Mouse (Mus musculus): Measurements from ENCODE around the gene Tchp. TPM values are rescaled to one million over a fixed set of nuclear protein-coding genes. Genes with fewer than 3 reads are reported as not detected.

Gene Tchp
- total RNA-seq, 2 experiments from 2014 or later = 3.5 to 3.6 TPM

GRCm38 (mm10) chr5:114769786-114770185 is 62.2 kb downstream of the Tchp start:
- intact Hi-C loops (cut with DNase I) = loop anchor here (2.0 kb wide), 1 partner anchor 61 kb away; no protein-coding TSS in a partner anchor
- no peak for DNase-seq (ENCODE audit: low spot score)

- intact Hi-C loops (cut with DNase I) = loop anchor here (2.0 kb wide), 1 partner anchor 63 kb away; no protein-coding TSS in a partner anchor
- no peak for DNase-seq (ENCODE audit: low spot score)
Measured at GRCm38 (mm10) chr5:114771796-114772195, 64.2 kb downstream of the Tchp start.

Small RNA genes lying within 50 kb of the gene (microRNA-seq; reads per million reads assigned to microRNA genes)
- gene Mir7028 = not detected

Other genes with a start within 250 kb of the Tchp start
- gene Fam222a, start 139.7 kb upstream of the Tchp start, total RNA-seq (2021) = 1 to 10 TPM; 2.4 to 4.2 TPM
- gene Trpv4, start 49.3 kb upstream of the Tchp start, total RNA-seq (2021) = 1 to 10 TPM; 5.1 to 5.3 TPM
- gene Gltp, start 16.8 kb upstream of the Tchp start, total RNA-seq (2021) = 10 to 100 TPM; 17.1 to 18.0 TPM
- 10 to 100 TPM; 31.3 to 35.2 TPM for gene Ankrd13a, start 66.9 kb downstream of the Tchp start, total RNA-seq (2021)
- 10 to 100 TPM; 29.1 to 37.9 TPM for gene Git2, start 67.8 kb downstream of the Tchp start, total RNA-seq (2021)
- 1 to 10 TPM; 5.1 to 5.7 TPM for gene 1500011B03Rik, start 115.7 kb downstream of the Tchp start, total RNA-seq (2021)
- not detected for gene 4930519G04Rik, start 145.9 kb downstream of the Tchp start, total RNA-seq (2021)
- not detected for gene Gm9936, start 150.9 kb downstream of the Tchp start, total RNA-seq (2021)
- 1 to 10 TPM; 4.0 to 8.1 TPM for gene Oasl2, start 189.2 kb downstream of the Tchp start, total RNA-seq (2021)
- gene Oasl1, start 215.5 kb downstream of the Tchp start, total RNA-seq (2021) = under 1 TPM; 0.78 TPM
- 10 to 100 TPM; 25.1 to 29.4 TPM for gene 2210016L21Rik, start 234.4 kb downstream of the Tchp start, total RNA-seq (2021)